Mouse (Mus musculus): Measurements from ENCODE around the gene Plekhg5.

- TF ChIP-seq POLR2A (IDR thresholded peaks at IDR 0.05; ENCODE audit: borderline replicate concordance, insufficient read depth, low read length) (no peak), CTCF (IDR thresholded peaks at IDR 0.05; ENCODE audit: borderline replicate concordance, insufficient read depth, low read depth, low read length) (no peak)
These were observed 24.6 kb downstream of the Plekhg5 start for GRCm38 (mm10) chr4:152096927-152097326.

All from cerebellum, adult 2 months (tissue).